ENCODE assay signal across 18 mouse cellular contexts in the genomic region with DNA sequence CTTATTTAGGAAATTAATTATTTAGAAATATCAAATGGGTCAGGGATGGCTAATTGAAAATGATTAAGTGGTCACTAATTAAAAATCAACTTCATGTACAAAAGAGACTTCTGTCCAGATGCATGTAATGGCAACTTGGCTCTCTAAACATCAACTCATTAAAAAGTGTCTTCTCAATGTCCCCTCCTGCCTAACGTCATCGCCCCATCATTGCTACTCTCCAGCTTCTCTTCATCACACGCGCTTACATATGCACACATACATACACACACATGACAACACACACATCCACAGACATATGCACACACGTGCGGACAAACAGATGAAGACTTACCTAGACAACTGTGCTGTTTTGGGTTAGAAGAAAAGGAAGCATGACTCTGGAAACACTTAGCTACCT.
DNase-seq lines count a peak whose midpoint lies in the region; ATAC-seq and TF ChIP-seq lines count a peak whose summit lies in the region.
"Had no signal": no experiment of that assay in that cellular context is flagged by ENCODE, and none has a peak within 500 bp of the region (broad histone marks: within the 10 kb centered on the region; RNA-seq: fewer than 3 reads in every experiment).

No protein-coding gene starts in this region.

- H3K36me3 ChIP-seq in midbrain, embryonic 13.5 days, result no peaks in the 10 kb centered on the region
- H3K36me3 ChIP-seq in midbrain, embryonic 10.5 days, result no peaks in the 10 kb centered on the region
- H3K36me3 ChIP-seq in forebrain, embryonic 15.5 days, result no peaks in the 10 kb centered on the region
- H3K36me3 ChIP-seq: embryonic facial prominence, embryonic 12.5 days; heart, embryonic 12.5 days; hindbrain, embryonic 10.5 days had no signal

- WGBS in midbrain, embryonic 13.5 days, result 83% methylated on average over 6 of the region's 6 CpGs
- WGBS in midbrain, embryonic 10.5 days, result 95% methylated on average over 6 of the region's 6 CpGs
- WGBS in forebrain, embryonic 15.5 days, result 36% methylated on average over 6 of the region's 6 CpGs

- H3K27me3 ChIP-seq in midbrain, embryonic 13.5 days, result peaks cover 8% of the 10 kb centered on the region; the same call in 1 of the 2 replicates
- H3K27me3 ChIP-seq in midbrain, embryonic 10.5 days (ENCODE audit: low read depth, poor library complexity, severe bottlenecking), result no peaks in the 10 kb centered on the region; the same call in 1 of the 2 replicates
- no peaks in the 10 kb centered on the region for H3K27me3 ChIP-seq in forebrain, embryonic 15.5 days
- H3K27me3 ChIP-seq: embryonic facial prominence, embryonic 12.5 days; heart, embryonic 12.5 days had no signal

- H3K4me3 ChIP-seq in midbrain, embryonic 13.5 days (replicated peaks), result no peak overlapping the region
- no peak overlapping the region for H3K4me3 ChIP-seq in midbrain, embryonic 10.5 days
- no peak overlapping the region for H3K4me3 ChIP-seq in forebrain, embryonic 15.5 days
- H3K4me3 ChIP-seq: embryonic facial prominence, embryonic 12.5 days; heart, adult 2 months; heart, embryonic 12.5 days; hindbrain, embryonic 10.5 days had no signal

- no peak for TF ChIP-seq POLR2A in brain, embryonic 14.5 days (IDR thresholded peaks at IDR 0.05; ENCODE audit: borderline replicate concordance, extremely low read depth, insufficient read depth, insufficient read length, poor library complexity, severe bottlenecking)

- H3K4me2 ChIP-seq in midbrain, embryonic 13.5 days (replicated peaks), result no peak overlapping the region
- no peak overlapping the region for H3K4me2 ChIP-seq in forebrain, embryonic 15.5 days (replicated peaks)
- H3K4me2 ChIP-seq: embryonic facial prominence, embryonic 12.5 days; heart, embryonic 12.5 days had no signal

- no peak for TF ChIP-seq CTCF in brain, embryonic 14.5 days (IDR thresholded peaks at IDR 0.05; ENCODE audit: borderline replicate concordance, extremely low read depth, insufficient read depth, insufficient read length)

- peak overlapping the region; percentile 26; the same call in 1 of the 2 replicates for H3K27ac ChIP-seq in midbrain, embryonic 13.5 days
- H3K27ac ChIP-seq in midbrain, embryonic 10.5 days (replicated peaks), result no peak overlapping the region
- H3K27ac ChIP-seq in forebrain, embryonic 15.5 days (replicated peaks), result peak overlapping the region; percentile 1; the same call in 1 of the 2 replicates
- H3K27ac ChIP-seq: embryonic facial prominence, embryonic 12.5 days; heart, adult 2 months; hindbrain, embryonic 10.5 days had no signal

- H3K4me1 ChIP-seq in midbrain, embryonic 13.5 days (replicated peaks), result 0 out of 2 replicates have a peak, but pooled peaks cover 5% of the 10 kb centered on the region
- peaks cover 11% of the 10 kb centered on the region for H3K4me1 ChIP-seq in midbrain, embryonic 10.5 days
- peaks cover 17% of the 10 kb centered on the region for H3K4me1 ChIP-seq in forebrain, embryonic 15.5 days
- H3K4me1 ChIP-seq: embryonic facial prominence, embryonic 12.5 days; heart, embryonic 12.5 days had no signal

- H3K9me3 ChIP-seq in midbrain, embryonic 13.5 days, result no peaks in the 10 kb centered on the region
- H3K9me3 ChIP-seq in midbrain, embryonic 10.5 days (replicated peaks), result no peaks in the 10 kb centered on the region
- H3K9me3 ChIP-seq in forebrain, embryonic 15.5 days, result no peaks in the 10 kb centered on the region
- H3K9me3 ChIP-seq: embryonic facial prominence, embryonic 12.5 days; heart, embryonic 12.5 days; hindbrain, embryonic 10.5 days had no signal

- peak; percentile 34; the same call in 1 of the 2 replicates for ATAC-seq in midbrain, embryonic 13.5 days
- ATAC-seq in forebrain, embryonic 15.5 days (replicated peaks), result peak; percentile 65
- ATAC-seq: inflammation-experienced regulatory T-cells, adult 6 months had no signal

- H3K9ac ChIP-seq in midbrain, embryonic 13.5 days (replicated peaks), result no peak overlapping the region
- H3K9ac ChIP-seq in forebrain, embryonic 15.5 days (replicated peaks), result no peak overlapping the region
- H3K9ac ChIP-seq: embryonic facial prominence, embryonic 12.5 days; heart, embryonic 12.5 days had no signal

- no peak for DNase-seq in midbrain, embryonic 10.5 days (ENCODE audit: low spot score)
- DNase-seq in Muller cell, postnatal 12 days (ENCODE audit: inconsistent ontology term), result peak; percentile 79
- peak; percentile 80 for DNase-seq in brain, embryonic 14.5 days (ENCODE audit: low read depth)
- DNase-seq in layer of hippocampus, adult 11-12 months (ENCODE audit: low spot score), result no peak
- DNase-seq in spleen, adult 12 weeks (ENCODE audit: low spot score), result no peak
- DNase-seq in urinary bladder, postnatal 14 days (ENCODE audit: low spot score), result no peak
- DNase-seq: adrenal gland, adult 8-10 months; cerebellum, adult 11-12 months; cerebellum, adult 9-10 months; cerebellum, postnatal 25 days; gastrocnemius, postnatal 14 days; heart, adult 2 months had no signal

Comparison
In these comparisons a context has a peak if more than half of its experiments do, and no peak if none do; other contexts are left out.
1. DNase-seq: peak in Muller cell, postnatal 12 days (single experiment) and brain, embryonic 14.5 days (single experiment); none in midbrain, embryonic 10.5 days (single experiment), layer of hippocampus, adult 11-12 months (single experiment), spleen, adult 12 weeks (single experiment) and urinary bladder, postnatal 14 days (single experiment).